Mouse (Mus musculus) large intestine, adult 2 months (tissue): ENCODE measurements around the gene Spata6. TPM values are rescaled to one million over a fixed set of nuclear protein-coding genes. Genes with fewer than 3 reads are reported as not detected.

Experiments used
- DNase-seq: peaks from one replicate; pipeline ENCODE4 v3.0.0-alpha.2; 2012; ENCODE audit warnings: low read depth, low spot score
- WGBS: fragments of 180-500 bp; shearing (Covaris S2); methylation state at CpG from one replicate; pipeline ENCODE4 v1.1.7; 2018; 5-methylcytosine and 5-hydroxymethylcytosine counted together
- polyA plus RNA-seq: library from polyadenylated mRNA; depleted of rRNA; stranded (reverse); fragments of >200 nt; gene quantifications from 2 replicates; pipeline ENCODE4 v1.2.3, GENCODE M21; 2012; rRNA removed

Gene Spata6
- polyA plus RNA-seq, result 2.8 and 3.3 TPM in 2 replicates

GRCm38 (mm10) chr4:111719776-111720661, at the start of gene Spata6:
Gene Spata6, plus strand, starts transcription at chr4:111719984.
- WGBS, result 1% methylated on average over 50 of the region's 50 CpGs
- DNase-seq, result peak; percentile 70

- WGBS, result 22% methylated on average over 12 of the region's 12 CpGs
- no peak for DNase-seq
These were observed 49.0 kb upstream of the Spata6 start for GRCm38 (mm10) chr4:111670566-111671421.

DNA sequence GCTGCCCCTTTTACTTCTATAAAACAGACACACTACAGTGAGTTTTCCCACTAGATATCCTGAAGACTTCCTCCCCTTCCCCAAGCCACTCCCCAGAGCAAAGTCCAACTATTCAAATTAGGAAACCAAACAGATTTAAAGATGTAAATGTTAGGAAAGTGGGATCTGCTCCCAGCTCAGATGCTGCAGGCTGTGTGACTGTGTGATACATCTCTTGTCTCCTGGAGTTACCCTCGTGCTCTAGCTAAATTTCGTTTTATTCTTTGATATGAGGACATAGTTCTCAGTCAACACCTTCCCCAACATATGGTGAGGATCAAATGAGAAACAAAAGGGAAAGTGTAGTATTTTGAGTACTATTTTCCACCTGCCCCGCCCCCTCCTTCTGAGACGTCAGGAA, 48.3 kb upstream of the Spata6 start:
- no peak for DNase-seq
- 24% methylated on average over 4 of the region's 4 CpGs for WGBS

GRCm38 (mm10) chr4:111673904-111674303, 45.9 kb upstream of the Spata6 start:
- DNase-seq, result no peak

- DNase-seq, result no peak
- WGBS, result 78% methylated on average over 5 of the region's 5 CpGs
These were observed 37.9 kb upstream of the Spata6 start for GRCm38 (mm10) chr4:111681926-111682325.

DNA sequence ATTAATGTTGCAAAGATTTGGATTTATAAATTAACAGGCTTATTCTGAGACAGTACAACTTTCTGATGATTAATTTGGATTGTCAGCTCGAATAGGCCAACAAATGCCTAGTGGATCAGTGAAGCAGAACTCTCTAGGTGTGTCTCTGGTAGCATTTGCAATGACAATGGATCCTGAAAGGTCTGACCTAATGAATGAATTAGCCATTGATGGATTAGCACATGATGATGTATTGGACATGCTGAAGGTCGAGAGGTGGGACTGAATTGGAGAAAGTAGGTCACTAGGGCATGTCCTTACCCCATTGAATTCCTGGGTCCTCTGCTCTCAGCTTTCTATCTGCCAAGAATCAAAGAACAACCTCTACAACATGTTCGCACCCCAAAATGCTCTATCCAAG, 37.0 kb upstream of the Spata6 start:
- WGBS, result 78% methylated on average over 3 of the region's 3 CpGs
- no peak for DNase-seq

- WGBS, result 67% methylated on average over 5 of the region's 5 CpGs
- DNase-seq, result no peak
These were observed 35.9 kb upstream of the Spata6 start for GRCm38 (mm10) chr4:111683843-111684242.

DNA sequence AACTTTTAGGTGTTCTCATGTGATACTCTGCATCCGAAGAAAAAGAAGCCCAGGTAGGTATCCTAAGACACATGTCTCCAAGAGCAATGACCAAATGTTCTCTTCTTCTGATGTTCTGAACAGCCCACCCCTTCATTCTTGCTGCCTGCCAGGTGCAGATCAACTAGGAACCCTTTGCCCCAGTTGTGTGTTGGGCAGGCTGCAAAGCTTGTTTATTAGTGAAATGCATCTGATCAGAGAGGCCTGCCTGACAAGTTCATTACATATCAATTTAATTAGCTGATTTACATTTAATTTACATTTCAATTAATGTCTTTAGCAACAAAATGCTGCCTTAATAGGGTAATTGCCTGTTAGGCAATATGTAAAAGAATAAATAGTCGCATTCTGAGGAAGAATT, 33.8 kb upstream of the Spata6 start:
- no peak for DNase-seq
- WGBS, result 93% methylated on average over 2 of the region's 2 CpGs

DNA sequence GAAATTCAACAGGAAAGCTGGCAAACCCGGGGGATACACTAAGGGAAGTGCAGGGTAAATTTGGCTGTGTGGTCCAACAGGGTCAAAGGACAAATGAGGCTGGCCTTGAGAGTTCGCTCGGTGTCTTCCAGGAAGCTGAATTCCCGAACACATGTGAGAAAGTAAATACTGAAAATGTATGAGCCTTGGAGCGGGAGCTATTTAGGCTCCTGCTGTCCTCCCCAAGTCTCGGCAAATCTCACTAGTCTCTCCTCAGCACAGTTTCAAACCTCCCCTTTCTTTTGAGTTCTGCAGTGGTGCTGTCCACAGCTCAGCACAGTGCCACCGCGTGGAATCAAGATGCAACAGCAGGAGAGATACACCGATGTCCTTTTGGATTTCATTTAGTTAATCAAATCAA, 32.8 kb upstream of the Spata6 start:
- no peak for DNase-seq
- 3% methylated on average over 9 of the region's 9 CpGs for WGBS

- peak; percentile 75 for DNase-seq
These were observed 32.2 kb upstream of the Spata6 start for GRCm38 (mm10) chr4:111687613-111688012.

GRCm38 (mm10) chr4:111691057-111691543, 28.7 kb upstream of the Spata6 start:
- WGBS, result 25% methylated on average over 5 of the region's 5 CpGs
- no peak for DNase-seq

More at GRCm38 (mm10) chr4:111687613-111688012, 32.2 kb upstream of the Spata6 start:
- WGBS, result 12% methylated on average over 6 of the region's 6 CpGs

DNA sequence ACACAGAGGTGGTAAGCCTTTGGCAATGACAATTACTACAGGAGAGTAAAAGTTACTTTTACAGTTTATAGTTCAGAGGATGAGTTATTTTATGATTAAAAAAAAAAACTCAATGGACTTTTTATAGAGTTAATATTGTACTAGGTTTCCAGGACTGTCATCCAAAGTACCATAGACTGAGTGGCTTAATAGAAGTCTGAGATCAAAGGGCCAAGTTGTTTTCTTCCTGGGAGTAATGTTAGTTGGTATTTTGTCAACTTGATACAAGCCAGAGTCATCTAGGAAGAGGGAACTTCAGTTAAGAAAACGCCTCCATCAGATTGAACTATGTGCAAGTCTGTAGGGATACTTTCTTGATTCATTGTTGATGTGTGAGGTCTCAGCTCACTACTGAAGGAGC, 18.4 kb upstream of the Spata6 start:
- WGBS, result 25% methylated on average over 1 of the region's 1 CpGs

DNA sequence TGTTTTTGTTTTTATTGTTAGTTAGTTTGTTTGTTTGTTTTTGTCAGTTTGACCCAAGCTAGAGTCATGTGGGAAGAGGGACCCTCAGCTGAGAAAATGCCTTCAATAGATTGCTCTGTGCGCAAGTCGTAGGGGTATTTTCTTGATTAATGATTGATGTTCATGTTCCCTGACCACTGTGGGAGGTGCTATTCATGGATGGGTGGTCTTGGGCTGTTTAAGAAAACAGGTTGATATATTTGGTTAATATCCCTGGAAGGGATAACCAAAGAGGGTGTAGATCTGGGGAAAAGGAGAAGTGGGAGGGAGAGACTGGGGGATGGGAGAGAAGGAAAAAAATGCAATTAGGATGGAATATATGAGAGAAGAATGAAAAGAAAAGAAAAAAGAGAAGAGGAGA, 15.7 kb upstream of the Spata6 start:
- 94% methylated on average over 2 of the region's 2 CpGs for WGBS
- DNase-seq, result no peak

More for the DNA sequence above, 18.4 kb upstream of the Spata6 start:
- DNase-seq, result no peak

DNA sequence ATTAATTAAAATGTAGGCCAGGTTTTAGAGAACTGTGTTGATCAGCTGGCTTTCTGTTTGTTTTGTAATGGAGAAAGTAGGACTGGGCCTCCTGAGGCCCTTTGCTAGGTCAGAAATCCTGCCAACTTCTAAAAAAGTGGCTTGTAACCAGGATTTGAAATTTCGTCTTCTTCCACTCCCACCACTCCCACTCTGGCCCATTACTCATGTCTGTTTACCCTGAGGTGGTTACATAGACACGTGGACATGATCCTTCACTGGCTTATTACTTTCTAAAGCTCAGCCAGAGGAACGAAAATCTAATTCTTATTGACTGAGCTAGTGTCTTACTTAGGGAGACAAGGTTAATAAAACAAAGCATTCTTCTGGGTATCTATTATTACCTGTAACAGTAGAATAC, 14.8 kb upstream of the Spata6 start:
- 54% methylated on average over 3 of the region's 3 CpGs for WGBS
- no peak for DNase-seq

- no peak for DNase-seq
- 46% methylated on average over 4 of the region's 4 CpGs for WGBS
These were observed 488 bp upstream of the Spata6 start for GRCm38 (mm10) chr4:111719296-111719695.

DNA sequence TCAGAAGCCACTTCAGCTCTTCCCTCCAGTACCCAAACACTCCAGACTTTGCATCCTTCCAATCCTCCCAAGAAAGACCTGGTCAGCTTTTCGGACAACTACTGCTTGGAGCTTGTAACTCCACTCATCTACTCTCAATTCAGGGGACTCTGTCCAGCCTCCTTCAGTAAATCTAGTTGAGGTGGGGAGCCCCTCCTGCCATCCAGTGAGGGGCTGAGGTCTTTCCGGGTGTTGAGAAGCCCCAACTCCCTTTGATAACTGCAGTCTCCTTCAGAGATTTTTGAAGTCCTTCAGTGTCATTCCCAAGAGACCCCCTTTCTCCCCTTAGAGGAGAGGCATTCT, 849 bp downstream of the Spata6 start:
- DNase-seq, result no peak
- WGBS, result 40% methylated on average over 2 of the region's 2 CpGs

GRCm38 (mm10) chr4:111721121-111721840, 1.5 kb downstream of the Spata6 start:
- DNase-seq, result no peak
- WGBS, result 34% methylated on average over 4 of the region's 4 CpGs

DNA sequence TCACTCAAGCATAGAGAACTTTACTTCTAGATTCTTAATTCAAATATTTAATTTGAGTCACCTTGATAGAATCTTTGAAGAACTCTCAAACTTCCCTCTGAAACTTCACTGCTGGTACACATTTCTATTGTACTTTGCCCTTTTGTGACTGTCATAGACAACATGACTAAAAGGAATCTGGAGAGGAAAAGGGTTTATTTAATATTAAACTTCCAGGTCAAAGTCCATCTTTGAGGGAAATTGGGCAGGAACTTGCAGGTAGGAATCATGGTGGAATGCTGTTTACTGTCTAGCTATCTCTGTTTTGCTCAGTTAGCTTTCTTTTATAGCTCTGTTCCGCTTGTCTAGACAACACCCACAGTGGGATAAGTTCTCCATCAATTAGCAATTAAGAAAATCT, 17.8 kb downstream of the Spata6 start:
- no peak for DNase-seq
- WGBS, result 49% methylated on average over 1 of the region's 1 CpGs

GRCm38 (mm10) chr4:111780533-111780932, 60.7 kb downstream of the Spata6 start:
- 35% methylated on average over 4 of the region's 4 CpGs for WGBS
- no peak for DNase-seq

DNA sequence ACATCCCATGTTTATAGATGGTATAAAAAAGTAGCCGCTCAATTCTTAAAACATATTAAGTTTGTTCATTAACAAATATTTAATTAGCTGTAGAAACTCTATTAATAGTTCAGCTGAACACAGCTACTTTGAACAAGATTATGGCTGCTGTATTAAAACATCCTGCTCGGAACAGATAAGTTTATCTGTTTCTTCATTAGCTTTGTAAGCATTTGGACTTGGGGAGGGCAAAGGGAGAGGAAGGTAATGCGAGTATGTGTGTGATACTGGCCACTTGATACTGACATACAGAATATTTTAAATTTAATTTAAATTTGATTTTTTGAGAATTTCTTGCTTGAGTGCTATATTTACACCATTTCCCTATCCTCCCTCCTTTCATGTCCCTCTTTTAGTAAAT, 80.1 kb downstream of the Spata6 start:
- WGBS, result 95% methylated on average over 3 of the region's 3 CpGs
- no peak for DNase-seq
